Mouse (Mus musculus) brain, embryonic 14.5 days (tissue): ENCODE data around the gene Cipc.

Source experiments
- CTCF ChIP-seq: fragments of 200-500 bp; IDR thresholded peaks from 2 replicates; pipeline ENCODE4 v1.5.1; 2012; ENCODE audit warnings: inconsistent platforms, mild to moderate bottlenecking, moderate library complexity, borderline replicate concordance; ENCODE audit not compliant: insufficient read depth, insufficient read length; ENCODE audit errors: extremely low read depth
- POLR2A ChIP-seq: fragments of 200-500 bp; IDR thresholded peaks from 2 replicates; pipeline ENCODE4 v1.6.1; 2012; ENCODE audit warnings: mild to moderate bottlenecking, inconsistent platforms, borderline replicate concordance; ENCODE audit not compliant: poor library complexity, insufficient read depth, insufficient read length, severe bottlenecking; ENCODE audit errors: extremely low read depth

DNA sequence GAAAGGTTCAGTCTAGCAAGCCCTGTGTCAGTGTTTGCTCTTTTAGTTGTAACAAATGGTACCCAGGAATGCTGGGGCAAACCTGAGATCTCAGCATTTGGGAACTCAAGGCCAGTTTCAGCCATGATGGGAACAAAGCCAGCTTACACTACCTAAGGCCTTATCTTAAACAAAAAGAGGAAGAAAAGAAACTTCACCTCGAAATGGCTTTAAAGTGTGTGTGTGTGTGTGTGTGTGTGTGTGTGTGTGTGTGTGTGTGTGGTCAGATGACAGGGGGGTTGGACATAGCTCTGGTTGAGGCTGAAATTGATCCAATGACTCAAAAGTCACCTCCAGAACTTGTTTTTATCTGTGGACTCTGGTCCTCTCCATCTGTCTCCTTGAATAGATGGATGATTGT, 12.1 kb upstream of the Cipc start:
- TF ChIP-seq CTCF, result no peak
- no peak for TF ChIP-seq POLR2A
